Mouse (Mus musculus) bone marrow macrophage, adult 2 months (primary cell): Measurements from ENCODE around the gene Tmem104.

Source experiments
- CTCF ChIP-seq: IDR thresholded peaks from 2 replicates; pipeline ENCODE4 v1.5.1; 2012; ENCODE audit warnings: low read depth, mild to moderate bottlenecking, low read length, moderate library complexity
- POLR2A ChIP-seq: IDR thresholded peaks from 2 replicates; pipeline ENCODE4 v1.6.1; 2012; ENCODE audit warnings: mild to moderate bottlenecking, low read depth, low read length, borderline replicate concordance

- no peak for TF ChIP-seq CTCF
- no peak for TF ChIP-seq POLR2A
Measured at GRCm38 (mm10) chr11:115234320-115235044, 47.2 kb downstream of the Tmem104 start.
